Mouse (Mus musculus) lung, postnatal 14 days (tissue): ENCODE results near the gene Atp2a3.

Experiments
- DNase-seq: peaks from one replicate; pipeline ENCODE4 v3.0.0; 2021

The Atp2a3 gene

DNA sequence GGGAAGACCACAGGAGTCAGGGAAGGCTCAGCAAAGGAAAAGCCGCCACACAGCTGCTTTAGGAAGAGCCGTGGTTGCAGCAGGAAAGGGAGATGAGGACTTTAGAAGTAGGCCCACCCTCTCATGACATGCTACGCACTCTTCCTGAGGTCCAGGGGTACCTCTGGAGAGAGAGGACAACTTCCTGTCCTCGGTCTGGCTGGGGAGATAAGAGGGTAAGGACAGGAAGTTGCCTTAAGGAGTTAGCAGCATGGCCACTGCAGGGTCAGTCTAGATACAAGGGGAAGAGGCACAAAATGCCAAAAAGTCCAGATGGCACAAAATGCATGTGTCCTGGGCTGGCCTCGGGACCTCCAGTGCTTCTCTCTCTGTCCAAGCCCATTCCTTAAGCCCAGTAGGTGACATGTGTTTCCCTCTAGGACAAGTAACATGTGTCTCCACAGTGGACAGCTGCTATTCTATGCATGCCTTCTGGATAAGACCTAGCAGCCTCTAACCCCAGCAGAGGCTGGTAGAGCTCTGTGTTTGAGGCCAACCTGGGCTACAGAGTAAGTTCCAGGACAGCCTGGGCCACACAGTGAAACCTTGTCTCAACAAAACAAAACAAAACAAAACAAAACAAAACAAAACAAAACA, 5.5 kb upstream of the Atp2a3 start:
- DNase-seq: peak; percentile 46

DNA sequence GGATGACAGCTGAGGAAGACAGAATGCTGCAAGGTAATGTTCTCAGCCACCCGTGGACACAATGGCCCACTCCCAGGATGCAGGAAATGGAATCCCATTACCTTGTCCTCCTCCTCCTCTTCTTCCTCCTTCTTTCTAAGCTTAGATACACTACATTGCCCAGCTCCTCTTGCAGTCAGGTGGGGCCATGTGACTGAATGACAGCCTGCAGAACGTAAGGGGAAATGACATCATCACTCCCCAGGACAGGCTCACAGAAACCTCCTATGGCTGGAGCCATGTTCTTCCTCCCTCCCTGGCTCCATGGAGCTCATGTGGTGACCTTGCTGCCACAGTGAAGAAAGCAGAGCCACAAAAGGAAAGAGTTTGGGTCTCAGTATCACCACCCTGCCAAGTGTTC, 3.7 kb upstream of the Atp2a3 start:
- no peak for DNase-seq

DNA sequence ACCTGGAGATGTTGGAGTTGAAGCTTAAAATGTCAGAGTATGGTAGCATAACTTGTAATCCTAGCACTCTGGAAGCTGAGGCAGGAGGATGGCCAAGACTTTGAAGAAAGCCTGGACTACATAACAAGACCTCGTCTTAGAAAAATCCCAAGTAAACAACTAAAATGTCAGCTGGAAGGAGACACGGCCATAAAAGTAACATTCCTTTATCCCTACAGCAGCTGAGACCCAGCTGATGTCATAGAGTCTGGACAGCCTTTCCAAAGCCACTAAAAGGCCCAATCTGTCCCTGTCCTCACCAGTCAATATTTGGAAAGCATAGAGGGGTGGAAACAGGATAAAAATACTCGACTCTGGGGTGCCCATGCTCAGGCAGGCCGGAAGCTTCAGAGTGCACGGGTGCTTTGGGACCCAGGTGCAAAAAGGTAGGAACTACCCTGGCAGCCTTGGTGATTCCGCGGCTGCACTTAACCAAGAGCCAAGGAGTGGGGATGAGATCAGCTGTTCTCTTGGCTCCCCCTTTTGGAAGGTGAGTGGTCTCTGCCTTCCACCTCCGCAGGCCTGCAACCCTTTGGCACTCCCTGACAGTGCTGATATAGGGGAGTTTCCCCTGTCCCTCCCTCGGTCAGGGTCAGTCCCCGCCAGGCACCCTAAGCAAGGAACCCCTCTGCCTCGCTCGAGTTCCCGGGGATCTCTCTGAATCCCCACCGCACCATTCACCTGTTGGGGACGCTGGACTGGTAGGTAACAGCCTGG, 867 bp upstream of the Atp2a3 start:
- no peak for DNase-seq

DNA sequence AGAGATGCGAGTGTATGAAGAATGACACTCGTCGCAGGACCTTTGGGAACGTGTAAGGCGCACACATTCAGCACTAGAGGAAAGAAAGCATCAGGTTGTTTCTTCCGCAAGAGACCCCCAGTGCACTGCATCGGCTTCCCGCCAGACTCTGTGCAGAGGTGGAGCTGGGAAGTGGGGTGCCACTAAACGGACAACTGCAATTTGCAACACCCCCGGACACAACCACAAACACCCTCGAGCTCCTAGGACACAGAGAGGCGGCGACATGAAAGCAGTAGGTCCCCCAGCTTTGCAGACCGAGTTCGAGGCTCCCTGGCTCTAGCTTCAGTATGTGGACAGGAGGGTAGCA, 272 bp upstream of the Atp2a3 start:
- DNase-seq: no peak

DNA sequence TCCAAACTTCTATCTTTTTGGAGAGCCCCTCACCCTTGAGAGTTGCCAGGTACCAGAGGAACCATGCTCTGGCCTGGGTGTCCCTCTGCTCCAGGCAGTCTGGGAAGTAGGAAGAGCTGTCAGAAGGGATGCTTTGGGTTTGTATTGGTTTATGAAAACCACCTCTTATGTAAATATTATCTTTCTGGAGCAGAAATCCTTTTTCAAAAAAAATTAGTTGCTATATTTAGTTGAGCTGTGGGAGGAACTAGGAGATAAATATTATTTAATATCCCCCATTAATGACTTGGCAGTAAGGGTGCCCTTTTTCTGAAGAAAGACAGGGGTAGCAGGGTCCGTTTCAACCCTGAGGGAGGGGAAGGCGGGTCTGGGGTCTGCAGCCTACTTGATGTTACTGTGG, 1.4 kb downstream of the Atp2a3 start:
- no peak for DNase-seq

DNA sequence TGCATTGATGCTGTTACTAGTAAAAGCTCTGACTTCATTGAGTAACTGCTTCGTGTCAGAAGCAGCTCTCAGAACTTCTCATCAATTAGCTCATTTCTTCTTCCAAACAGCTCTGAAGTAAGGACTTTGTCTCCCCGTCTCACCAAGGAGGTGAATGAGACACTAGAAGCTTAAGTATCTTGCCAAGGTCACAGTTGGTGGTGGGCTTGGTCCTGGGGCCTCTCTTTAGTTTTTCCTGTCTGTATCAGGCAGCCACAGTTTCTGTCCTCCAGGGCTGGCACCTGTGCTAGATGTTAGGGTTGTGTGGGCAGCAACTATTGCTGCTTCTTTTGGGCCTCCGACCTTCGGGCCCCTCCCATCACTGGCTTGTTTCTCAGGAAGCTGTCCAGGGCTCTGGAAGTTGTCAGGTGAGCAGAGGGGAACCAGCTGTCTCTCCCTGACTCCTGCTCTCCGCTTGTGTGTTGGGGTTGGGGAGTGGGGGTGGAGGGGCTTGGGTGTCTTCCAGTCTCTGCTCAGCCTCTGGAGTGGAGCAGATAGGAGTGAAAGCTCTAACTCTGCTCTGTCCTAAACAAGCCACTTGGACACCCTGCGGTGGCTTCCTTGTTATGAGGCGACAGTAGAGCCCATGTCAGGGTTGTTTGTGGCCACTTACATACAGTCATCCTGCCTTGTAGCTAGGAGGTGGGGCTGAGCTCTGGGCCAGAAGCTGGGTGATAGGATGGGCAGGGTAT, 2.3 kb downstream of the Atp2a3 start:
- DNase-seq: no peak

DNA sequence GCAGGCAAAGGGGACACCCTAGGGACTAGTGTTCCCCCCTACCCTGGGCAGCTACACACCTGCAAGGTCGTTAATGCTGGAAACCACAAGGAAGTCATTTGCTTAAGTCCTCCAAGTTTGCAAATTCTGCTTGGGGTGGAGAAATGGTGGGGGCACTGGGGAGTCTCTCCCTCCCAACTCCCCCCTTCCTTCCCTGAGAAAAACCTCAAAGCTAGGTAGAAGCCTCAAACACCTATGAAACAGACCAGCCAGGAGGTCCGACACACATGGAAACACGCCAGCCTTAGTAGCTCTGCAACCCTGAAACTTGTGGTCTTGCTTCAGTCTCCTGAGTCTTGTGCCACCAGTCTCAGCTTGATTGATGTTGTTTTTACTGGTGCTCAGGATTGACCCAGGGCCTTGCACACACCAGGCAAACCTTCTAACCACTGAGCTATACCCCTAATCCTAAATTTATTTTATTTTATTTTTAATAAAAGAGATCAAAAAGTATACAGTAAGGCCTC, 2.9 kb downstream of the Atp2a3 start:
- DNase-seq: no peak

DNA sequence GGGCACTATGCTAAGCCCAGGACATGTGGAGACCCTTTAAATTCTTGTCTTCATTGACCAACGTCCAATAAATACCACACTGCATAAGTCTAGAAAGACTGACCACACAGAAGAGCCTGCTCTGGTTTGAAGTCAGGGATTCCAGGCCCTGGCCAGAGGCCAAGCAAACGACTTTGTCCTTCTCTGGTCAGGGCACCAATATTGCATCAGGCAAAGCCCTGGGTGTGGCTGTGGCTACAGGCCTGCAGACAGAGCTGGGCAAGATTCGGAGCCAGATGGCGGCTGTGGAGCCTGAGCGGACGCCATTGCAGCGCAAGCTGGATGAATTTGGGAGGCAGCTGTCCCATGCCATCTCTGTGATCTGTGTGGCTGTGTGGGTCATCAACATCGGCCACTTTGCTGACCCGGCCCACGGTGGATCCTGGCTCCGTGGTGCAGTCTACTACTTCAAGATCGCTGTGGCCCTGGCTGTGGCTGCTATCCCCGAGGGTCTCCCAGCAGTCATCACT, 14.1 kb downstream of the Atp2a3 start:
- no peak for DNase-seq

DNA sequence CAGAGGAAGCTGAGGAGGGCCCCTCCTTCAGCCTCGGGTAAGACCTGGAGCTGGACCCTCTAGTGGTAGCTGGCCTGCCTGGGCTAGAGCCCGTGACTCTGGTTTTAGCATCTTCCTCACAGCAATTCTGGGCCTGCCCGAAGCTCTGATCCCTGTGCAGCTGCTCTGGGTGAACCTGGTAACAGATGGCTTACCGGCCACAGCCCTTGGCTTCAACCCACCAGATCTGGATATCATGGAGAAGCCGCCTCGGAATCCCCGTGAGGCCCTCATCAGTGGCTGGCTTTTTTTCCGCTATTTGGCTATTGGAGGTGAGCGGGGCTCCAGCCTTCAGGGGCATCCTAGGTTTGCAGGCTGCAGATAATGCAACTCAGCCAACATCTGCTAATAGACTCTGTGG, 21.5 kb downstream of the Atp2a3 start:
- DNase-seq: no peak

DNA sequence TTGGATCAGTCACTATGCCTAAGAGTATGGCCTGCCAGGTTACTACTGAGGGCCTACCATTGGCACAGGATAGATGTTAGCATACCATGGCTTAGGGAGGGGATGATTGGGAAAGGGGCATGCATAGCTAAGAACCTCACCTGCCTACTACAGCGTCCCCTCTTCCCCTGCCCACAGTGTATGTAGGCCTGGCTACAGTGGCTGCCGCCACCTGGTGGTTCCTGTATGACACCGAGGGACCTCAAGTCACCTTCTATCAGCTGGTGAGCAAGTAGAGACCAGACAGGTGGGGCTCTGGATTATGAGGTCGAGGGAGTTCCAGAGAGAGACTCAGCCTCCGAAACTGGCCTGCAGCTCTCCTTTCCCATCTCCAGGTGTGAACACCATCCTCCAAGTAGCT, 22.3 kb downstream of the Atp2a3 start:
- no peak for DNase-seq

DNA sequence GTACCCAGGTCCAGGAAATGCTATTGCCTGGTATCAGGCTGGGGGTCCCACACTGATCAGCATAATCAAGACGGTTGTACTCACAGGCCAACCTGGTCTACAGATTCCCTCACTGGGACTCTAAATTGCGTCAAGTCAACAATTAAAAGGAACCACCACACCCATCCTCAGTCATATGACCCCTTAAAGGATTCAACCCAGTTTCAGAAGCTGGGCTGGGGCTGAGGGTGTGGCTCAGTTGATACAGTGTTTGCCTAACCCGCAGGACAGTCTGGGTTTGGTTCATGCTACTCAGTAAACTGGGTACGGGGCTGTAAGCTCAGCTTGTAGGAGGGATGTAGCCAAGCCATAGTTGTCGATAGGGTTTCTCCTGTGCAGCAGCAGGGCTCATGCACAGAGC, 25.8 kb downstream of the Atp2a3 start:
- no peak for DNase-seq

DNA sequence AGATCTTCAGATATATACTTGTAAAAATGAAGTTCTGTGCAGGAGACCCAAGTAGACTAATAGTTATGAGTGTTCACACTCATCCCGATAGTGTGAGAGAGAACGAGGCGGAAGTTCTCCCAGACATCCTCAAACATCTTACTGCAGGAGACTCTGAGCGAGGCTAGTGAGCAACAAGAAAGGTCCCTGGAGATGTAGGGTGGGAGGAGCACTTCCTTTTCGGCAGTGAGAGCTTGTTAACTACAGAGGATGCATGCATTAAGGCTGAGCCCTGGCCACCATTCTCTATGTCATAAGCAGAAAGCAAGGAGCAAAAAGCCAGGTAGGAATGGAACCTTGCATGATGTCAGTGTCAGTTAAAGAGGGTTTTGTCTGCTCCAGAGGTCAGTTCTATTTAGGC, 26.3 kb downstream of the Atp2a3 start:
- no peak for DNase-seq

DNA sequence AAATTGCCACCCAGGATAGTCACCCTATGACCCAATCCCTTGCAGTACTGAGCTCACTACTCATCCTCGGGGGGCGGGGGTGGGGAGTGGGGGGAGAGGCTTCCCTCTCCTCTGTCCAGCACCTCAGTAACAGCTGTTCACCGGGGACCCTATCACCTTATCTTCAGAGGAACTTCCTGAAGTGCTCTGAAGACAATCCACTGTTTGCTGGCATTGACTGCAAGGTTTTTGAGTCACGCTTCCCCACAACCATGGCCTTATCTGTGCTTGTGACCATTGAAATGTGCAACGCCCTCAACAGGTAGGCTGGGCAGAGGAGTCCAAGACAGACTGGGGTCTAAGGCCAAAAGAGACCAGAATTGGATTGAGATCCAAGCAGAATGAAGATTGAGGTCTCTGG, 26.8 kb downstream of the Atp2a3 start:
- no peak for DNase-seq

DNA sequence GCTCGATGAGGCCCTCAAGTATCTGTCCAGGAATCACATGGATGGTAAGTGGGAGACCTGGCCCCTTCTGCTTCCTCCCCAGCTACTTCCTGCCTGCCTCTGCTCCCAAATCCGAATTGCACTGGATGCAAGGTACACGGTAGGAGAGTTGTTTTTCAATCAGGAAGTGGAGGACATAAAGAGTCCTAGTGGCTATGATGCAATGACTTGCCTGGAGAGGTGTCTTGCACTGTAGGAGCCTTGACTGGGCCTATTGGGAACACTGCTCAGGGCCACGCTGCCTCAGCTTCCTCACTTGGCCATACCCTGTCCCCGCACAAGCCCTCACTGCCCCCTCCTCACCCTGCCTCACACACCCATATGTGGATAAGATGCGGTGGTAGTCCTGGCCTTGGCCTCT, 28.1 kb downstream of the Atp2a3 start:
- DNase-seq: no peak

DNA sequence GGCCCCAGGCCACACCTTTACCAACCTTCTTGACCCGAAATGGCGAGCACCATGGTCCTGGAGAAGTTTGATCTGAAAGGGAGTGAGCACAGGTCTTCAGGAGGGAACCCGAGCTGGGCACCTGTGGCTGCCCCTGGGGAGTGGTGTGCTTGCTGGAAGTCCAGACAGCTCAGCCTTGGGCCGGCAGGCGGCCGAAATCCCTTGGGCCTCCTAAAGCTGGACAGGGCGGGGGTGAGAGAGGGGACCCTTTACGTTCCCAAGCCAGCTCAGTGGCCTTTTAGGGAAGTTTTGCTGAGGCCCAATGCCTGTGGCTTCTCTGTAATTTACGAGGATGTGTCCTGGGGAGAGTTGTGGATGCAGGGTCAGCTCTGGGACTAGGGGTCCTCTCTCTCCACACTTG, 29.7 kb downstream of the Atp2a3 start:
- no peak for DNase-seq

DNA sequence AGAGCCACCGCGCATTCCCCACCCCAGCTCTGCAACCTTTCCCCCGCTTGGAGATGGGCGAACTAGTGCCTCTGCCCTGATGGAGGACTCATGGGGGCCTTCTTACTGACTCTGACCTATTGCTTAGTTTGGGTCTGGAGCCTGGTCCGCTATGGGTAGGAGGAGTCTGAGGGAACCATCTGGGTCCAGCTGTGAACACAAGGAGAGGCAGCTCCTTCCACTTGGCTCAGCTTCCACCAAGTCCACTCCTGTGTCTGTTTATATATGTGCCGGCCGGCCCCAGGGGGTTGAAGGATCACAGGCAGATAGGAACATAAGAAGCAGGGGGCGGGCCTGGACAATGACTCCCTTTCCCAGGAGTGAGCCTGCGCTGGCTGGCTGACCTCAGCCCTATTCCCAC, 31.0 kb downstream of the Atp2a3 start:
- DNase-seq: peak; percentile 52

DNA sequence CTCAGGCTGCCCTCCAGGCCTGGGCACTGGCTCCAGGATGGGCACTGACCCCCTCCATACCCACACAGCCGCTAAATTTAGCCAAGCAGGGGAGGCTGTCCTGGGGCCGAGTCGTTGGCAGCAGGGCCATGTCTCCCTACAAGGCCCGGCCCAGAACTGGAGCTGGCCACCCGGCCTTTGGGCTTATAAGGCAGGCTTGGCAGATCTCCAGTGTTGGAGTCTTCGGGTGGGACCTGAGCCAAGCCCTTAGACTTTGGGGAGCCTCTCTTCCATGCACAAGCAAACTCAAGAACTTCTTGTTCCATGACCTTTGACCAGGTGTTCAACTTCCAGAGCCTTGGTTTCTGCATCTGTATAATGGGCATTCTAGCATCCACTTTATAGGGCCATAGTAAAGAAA, 35.4 kb downstream of the Atp2a3 start:
- DNase-seq: no peak

DNA sequence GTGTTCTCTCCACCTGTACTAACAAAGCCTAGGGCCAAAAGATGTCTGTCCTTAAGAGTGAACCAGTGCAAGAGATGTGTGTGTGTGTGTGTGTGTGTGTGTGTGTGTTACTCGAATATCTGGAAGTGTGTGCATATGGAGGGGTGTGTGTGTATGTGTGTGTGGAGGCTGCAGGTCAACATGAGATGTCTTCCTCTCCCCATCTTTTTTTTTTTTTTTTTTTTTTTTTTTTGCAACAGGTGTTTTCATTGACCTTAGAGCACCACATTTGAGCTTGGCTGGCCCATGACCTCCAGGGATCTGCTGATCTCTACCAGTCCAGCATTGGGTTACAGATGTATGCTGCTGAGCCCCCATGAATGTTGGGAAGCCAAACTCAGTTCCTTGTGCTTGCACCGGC, 35.8 kb downstream of the Atp2a3 start:
- DNase-seq: no peak

DNA sequence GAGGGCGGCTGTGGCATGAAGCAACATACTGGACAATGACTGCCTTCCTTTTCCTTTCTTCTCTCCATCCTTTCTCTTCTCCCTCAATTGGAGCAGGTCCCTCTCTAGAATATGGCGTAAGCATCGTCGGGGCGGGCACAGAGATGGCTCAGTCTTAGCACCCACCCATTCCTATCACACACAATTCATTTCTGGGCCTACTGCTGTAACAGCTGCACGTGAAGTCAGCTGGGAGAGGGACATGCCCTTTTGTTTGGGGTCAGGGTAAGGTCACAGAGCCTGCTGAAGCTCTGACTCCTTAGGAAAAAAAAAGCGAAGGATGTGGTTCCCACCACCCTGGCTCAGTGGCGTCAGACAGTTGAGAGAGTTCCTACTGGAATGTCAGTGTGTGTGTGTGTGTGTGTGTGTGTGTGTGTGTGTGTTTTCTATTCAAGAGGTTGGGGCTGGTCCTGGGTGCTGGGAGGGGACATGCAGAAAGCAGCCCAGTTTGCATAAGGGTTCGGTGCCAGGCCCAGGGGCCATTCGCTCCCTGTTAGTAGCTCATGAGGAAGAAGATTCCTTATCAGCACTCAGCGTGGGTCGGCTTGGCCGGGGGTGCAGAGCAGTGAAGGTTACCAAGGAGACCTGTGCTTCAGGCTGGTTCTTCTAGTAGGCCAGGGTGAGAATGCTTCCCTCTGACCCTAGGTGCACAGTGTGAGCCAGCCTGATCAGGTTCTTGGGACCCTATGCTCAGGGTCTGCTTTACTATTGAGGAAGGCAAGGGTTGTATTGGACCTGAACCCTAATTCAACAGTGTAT, 36.8 kb downstream of the Atp2a3 start:
- DNase-seq: no peak

DNA sequence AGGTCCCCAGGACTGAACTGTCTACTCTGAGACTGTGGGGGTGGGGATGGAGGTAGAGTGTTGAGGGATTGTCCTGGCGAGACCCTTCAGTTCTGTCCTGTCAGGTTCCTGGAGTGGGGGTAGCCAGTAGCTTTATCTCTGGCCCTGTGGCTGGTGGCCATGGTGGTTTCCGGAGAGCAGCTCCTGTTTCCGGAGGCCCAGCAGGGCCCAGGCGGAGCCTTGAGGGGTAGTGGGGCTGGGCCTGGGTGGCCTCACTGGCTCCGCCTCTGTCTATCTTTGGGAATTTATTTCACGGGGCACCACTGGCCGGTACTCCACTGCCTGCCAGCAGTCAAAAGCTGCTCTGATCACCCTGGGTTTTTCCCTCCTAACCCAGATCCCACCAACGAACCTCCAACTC, 37.8 kb downstream of the Atp2a3 start, which contains the start of gene P2rx1:
TSS of gene P2rx1 (plus strand) at position 333 of the 400 bp plus-strand sequence.
- DNase-seq: no peak

DNA sequence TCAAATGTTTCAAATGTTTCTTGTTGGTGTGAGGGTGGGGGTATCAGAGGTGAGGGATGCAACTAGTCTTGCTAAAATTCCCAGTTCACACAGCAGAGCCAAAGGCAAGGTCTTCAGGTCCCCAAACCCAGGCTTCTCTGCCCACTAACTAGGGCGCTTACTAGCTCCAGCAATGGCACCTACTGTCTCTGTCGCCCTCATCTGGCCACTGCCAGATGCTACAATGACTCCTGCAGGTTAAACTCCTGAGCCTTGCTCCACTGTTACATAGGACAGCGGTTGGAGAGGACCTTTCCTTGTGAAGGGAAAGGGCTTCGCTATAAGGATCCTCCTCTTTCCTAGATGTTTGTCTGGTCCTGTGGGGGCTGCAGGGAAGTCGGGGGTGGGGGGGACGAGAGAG, 40.1 kb downstream of the Atp2a3 start:
- DNase-seq: peak; percentile 84

DNA sequence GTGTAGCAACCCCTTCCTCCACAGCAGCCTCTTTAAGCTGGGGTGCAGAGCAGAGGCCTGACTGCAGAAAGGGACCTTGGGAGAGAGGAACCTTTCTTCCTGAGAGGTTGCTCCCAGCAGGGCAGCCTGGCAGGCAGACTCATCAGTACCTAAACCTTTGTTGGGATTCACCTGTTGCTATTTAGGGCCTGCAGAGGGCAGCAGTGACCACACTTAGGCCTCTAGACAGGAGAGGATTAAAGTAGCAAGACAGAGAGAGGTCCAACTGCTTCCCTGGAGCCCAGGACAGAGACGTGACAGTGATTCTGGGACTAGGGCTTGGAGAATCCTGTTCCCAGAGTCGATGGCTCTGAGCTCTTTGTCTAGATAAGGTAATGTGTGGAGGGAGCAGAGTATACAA, 45.4 kb downstream of the Atp2a3 start:
- peak; percentile 55 for DNase-seq

DNA sequence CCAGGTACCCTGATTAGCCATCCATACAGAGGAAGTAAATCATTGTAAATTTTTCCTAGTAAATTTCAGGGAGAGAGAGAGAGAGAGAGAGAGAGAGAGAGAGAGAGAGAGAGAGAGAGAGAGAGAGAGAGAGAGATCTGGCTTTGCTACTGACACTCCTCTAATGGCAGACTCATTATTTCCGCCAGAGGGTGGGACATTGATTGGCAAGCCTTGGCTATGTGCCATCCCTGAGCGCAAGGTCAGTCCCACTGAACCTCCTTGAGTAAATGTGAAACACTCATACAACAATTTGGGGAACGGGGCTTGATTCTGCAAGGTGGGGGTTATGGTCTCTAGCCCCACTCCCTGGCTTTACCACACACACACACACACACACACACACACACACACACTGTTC, 46.1 kb downstream of the Atp2a3 start:
- no peak for DNase-seq
